Mouse (Mus musculus) cortical plate, adult 2 months (tissue): ENCODE data around the gene Rps6ka5.

Experiments
- CTCF ChIP-seq: fragments of 200-500 bp; IDR thresholded peaks from 2 replicates; pipeline ENCODE4 v1.5.1; 2011; ENCODE audit warnings: mild to moderate bottlenecking, control low read depth, low read length; ENCODE audit not compliant: insufficient read depth; ENCODE audit errors: extremely low read depth
- POLR2A ChIP-seq: fragments of 200-500 bp; IDR thresholded peaks from 2 replicates; pipeline ENCODE4 v1.6.1; 2011; ENCODE audit warnings: mild to moderate bottlenecking, low read length, control low read depth; ENCODE audit not compliant: insufficient read depth; ENCODE audit errors: extremely low read depth

DNA sequence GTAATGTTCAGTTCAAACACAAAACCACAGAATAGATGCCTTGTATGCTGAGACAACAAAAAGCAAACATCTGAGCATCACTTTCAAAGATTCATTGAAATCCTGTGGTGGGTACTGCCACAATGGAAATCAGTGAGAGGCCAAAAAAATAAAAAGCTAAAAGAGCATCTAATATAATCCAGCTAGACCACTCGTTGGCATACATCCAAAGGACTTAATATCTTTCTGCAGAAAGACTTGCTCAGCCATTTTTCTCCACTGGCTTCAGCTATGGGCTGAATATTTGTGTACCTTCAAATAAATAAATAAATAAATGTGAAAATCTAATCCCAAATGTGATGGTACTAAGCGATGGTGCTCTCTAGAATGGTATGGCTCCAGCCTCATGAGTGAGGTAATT, 39.8 kb downstream of the Rps6ka5 start:
- no peak for TF ChIP-seq CTCF
- no peak for TF ChIP-seq POLR2A
